Mouse (Mus musculus) ES-E14 (cell line): ENCODE data around the gene Hmx1. TPM values are rescaled to one million over a fixed set of nuclear protein-coding genes. Genes with fewer than 3 reads are reported as not detected.

ENCODE experiments used
- DNase-seq: peaks from one replicate; pipeline ENCODE4 v3.0.0-alpha.2; 2013; ENCODE audit warnings: low read depth, low spot score
- H3K27ac ChIP-seq: 2 replicates; pipeline ENCODE4 v1.5.1; 2012; ENCODE audit warnings: low read depth, mild to moderate bottlenecking, low read length, moderate library complexity, mixed read lengths; ENCODE audit not compliant: poor library complexity, insufficient read depth, severe bottlenecking
- H3K36me3 ChIP-seq: 2 replicates; pipeline ENCODE4 v1.6.1; 2012; ENCODE audit warnings: mild to moderate bottlenecking, low read length, moderate library complexity, mixed read lengths; ENCODE audit not compliant: control insufficient read depth, poor library complexity, insufficient read depth, severe bottlenecking
- H3K4me1 ChIP-seq, 2 experiments: fragments of 150-350 bp in 1 of 2; sonication (generic) in 1 of 2; 2 replicates each; pipeline ENCODE4 v1.6.1; 2012; ENCODE audit warnings: low read length in 2 of 2, mild to moderate bottlenecking in 1 of 2, mixed read lengths in 1 of 2; ENCODE audit not compliant: control insufficient read depth in 2 of 2, insufficient read depth in 2 of 2, poor library complexity in 1 of 2
- H3K4me3 ChIP-seq, 2 experiments: fragments of 150-350 bp in 1 of 2; sonication (generic) in 1 of 2; 2 replicates each; pipeline ENCODE4 v1.5.1; 2012; ENCODE audit warnings: low read length in 2 of 2, low read depth in 1 of 2, mild to moderate bottlenecking in 1 of 2, mixed read lengths in 1 of 2; ENCODE audit not compliant: insufficient read depth in 1 of 2, poor library complexity in 1 of 2, severe bottlenecking in 1 of 2
- H3K9ac ChIP-seq: 2 replicates; pipeline ENCODE4 v1.6.1; 2012; ENCODE audit warnings: low read depth, mild to moderate bottlenecking, low read length, mixed read lengths; ENCODE audit not compliant: poor library complexity, insufficient read depth, severe bottlenecking
- H3K9me3 ChIP-seq: fragments of 150-350 bp; sonication (generic); 2 replicates; pipeline ENCODE4 v1.6.1; 2012; ENCODE audit warnings: low read depth, mild to moderate bottlenecking, low read length; ENCODE audit not compliant: control insufficient read depth, insufficient read depth
- CHD2 ChIP-seq: IDR thresholded peaks from 2 replicates; pipeline ENCODE4 v1.6.1; 2014; ENCODE audit warnings: mild to moderate bottlenecking, low read depth, low read length, inconsistent platforms
- HCFC1 ChIP-seq: IDR thresholded peaks from 2 replicates; pipeline ENCODE4 v1.6.1; 2012; ENCODE audit warnings: low read length, inconsistent platforms, borderline replicate concordance; ENCODE audit not compliant: insufficient read depth
- MAFK ChIP-seq: IDR thresholded peaks from 2 replicates; pipeline ENCODE4 v1.6.1; 2014; ENCODE audit warnings: mild to moderate bottlenecking, low read depth, low read length, inconsistent platforms; ENCODE audit not compliant: insufficient read depth
- ZC3H11A ChIP-seq: IDR thresholded peaks from 2 replicates; pipeline ENCODE4 v1.6.1; 2012; ENCODE audit warnings: low read depth, mild to moderate bottlenecking, inconsistent platforms, low read length, borderline replicate concordance
- ZNF384 ChIP-seq: IDR thresholded peaks from 2 replicates; pipeline ENCODE4 v1.6.1; 2012; ENCODE audit warnings: low read depth, low read length, inconsistent platforms
- in situ Hi-C, 2 experiments: fragments of 600-800 bp; cut with MboI; formaldehyde crosslinking; loops; one replicate each; pipeline ENCODE4 v1.15.1; 2025; ENCODE audit warnings: low sequenced_read_pairs in 2 of 2, inconsistent platforms in 1 of 2; ENCODE audit not compliant: unreplicated experiment in 2 of 2
- total RNA-seq: library from RNA; depleted of rRNA; stranded (reverse); fragments of 300-350 nt; gene quantifications from 2 replicates; pipeline ENCODE4 v1.2.3, GENCODE M21; 2012

Hmx1 gene
- total RNA-seq, 1 experiment: 0.76 TPM

GRCm38 (mm10) chr5:35390848-35391655, 2.1 kb downstream of the Hmx1 start:
- in situ Hi-C loops: loop anchor here in 1 of 2 experiments (25.0 kb wide), 2 partner anchors 1679 to 1954 kb away; partner anchors contain the start of genes Fgfr3 and Nkx1-1
- Histone ChIP-seq H3K4me1 (peaks cover 0 to 2% of the 10 kb centered on the region in 2 experiments; a peak in 1 of 4 replicates), H3K4me3 (no peak overlapping the region), H3K9ac (no peak overlapping the region), H3K36me3 (no peaks in the 10 kb centered on the region), H3K9me3 (no peaks in the 10 kb centered on the region), H3K27ac (no peak overlapping the region)
- TF ChIP-seq HCFC1 (no peak), CHD2 (no peak), ZNF384 (no peak), MAFK (no peak), ZC3H11A (no peak)
- DNase-seq: no peak

GRCm38 (mm10) chr5:35391656-35392333, 2.9 kb downstream of the Hmx1 start:
- no peak for TF ChIP-seq MAFK
- TF ChIP-seq CHD2: no peak
- TF ChIP-seq ZNF384: no peak
- no peak for TF ChIP-seq HCFC1
- no peak for TF ChIP-seq ZC3H11A
- no peaks in the 10 kb centered on the region for H3K9me3 ChIP-seq
- 0 out of 2 replicates have a peak overlapping the region, but pooled peaks have one; percentile 4 for H3K9ac ChIP-seq
- H3K36me3 ChIP-seq: no peaks in the 10 kb centered on the region
- in situ Hi-C loops: loop anchor here in 1 of 2 experiments (25.0 kb wide), 2 partner anchors 1679 to 1954 kb away; partner anchors contain the start of genes Fgfr3 and Nkx1-1
- H3K27ac ChIP-seq: no peak overlapping the region
- no peak for DNase-seq
- peak overlapping the region; percentile 8 to 37; a peak in 2 of 4 replicates for H3K4me3 ChIP-seq
- peaks cover 0 to 2% of the 10 kb centered on the region in 2 experiments; a peak in 1 of 4 replicates for H3K4me1 ChIP-seq

DNA sequence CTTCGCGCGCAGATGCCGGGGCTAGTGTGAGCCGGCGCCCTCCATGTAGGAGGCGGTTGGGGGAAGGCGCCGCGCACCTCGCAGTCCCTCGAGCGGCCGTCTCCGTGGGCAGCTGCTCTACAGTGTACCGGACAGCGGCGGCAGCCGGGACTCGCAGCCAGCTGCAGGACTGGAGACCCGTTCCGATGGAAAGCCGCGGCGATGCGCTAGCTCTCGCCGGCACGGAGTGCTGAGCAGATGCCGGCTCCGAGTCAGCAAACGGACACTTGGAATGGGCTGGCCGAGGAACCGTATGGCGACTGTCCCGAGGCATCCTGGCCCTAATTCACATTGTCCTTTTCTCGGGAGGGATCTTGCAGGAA, 3.4 kb downstream of the Hmx1 start:
- H3K4me1 ChIP-seq: peaks cover 0 to 3% of the 10 kb centered on the region in 2 experiments; a peak in 1 of 4 replicates
- H3K36me3 ChIP-seq: no peaks in the 10 kb centered on the region
- DNase-seq: no peak
- no peaks in the 10 kb centered on the region for H3K9me3 ChIP-seq
- H3K4me3 ChIP-seq: peak overlapping the region; percentile 8 to 37; a peak in 2 of 4 replicates
- H3K27ac ChIP-seq: no peak overlapping the region
- no peak for TF ChIP-seq CHD2
- no peak for TF ChIP-seq ZC3H11A
- H3K9ac ChIP-seq: no peak overlapping the region
- in situ Hi-C loops: loop anchor here in 1 of 2 experiments (25.0 kb wide), 2 partner anchors 1680 to 1955 kb away; partner anchors contain the start of genes Fgfr3 and Nkx1-1

GRCm38 (mm10) chr5:35395566-35396440, 6.9 kb downstream of the Hmx1 start:
- Histone ChIP-seq H3K4me3 (no peak overlapping the region), H3K27ac (no peak overlapping the region), H3K4me1 (peaks cover 0 to 8% of the 10 kb centered on the region in 2 experiments; a peak in 1 of 4 replicates), H3K9me3 (no peaks in the 10 kb centered on the region), H3K36me3 (no peaks in the 10 kb centered on the region), H3K9ac (no peak overlapping the region)
- DNase-seq: no peak
- no peak for TF ChIP-seq CHD2
- TF ChIP-seq HCFC1: no peak
- TF ChIP-seq ZC3H11A: no peak
- TF ChIP-seq MAFK: no peak
- no peak for TF ChIP-seq ZNF384
- in situ Hi-C loops: loop anchor here in 1 of 2 experiments (25.0 kb wide), 2 partner anchors 1684 to 1959 kb away; partner anchors contain the start of genes Fgfr3 and Nkx1-1
